ENCODE assay signal across 15 mouse cellular contexts in the genomic region with DNA sequence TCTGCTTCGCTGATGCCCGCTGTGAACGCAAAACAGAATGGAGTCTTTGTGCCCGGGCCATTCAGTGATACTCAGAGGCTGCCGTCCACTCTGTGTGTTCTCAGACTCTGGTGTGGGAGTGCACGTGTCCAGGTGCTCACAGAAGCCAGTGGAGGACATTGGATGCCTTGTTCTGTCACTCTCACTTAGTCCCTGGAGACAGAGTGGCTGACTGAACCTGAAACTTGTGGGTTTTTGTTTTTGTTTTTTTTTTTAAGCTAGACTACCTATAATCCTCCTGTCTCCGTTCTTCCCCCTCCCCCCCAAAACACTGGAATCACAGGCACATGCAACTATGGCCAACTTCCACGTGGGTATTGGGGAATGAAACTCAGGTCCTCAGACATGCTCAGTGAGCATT. TPM values are rescaled to one million over a fixed set of nuclear protein-coding genes. Genes with fewer than 3 reads are reported as not detected.
DNase-seq lines count a peak whose midpoint lies in the region; ATAC-seq and TF ChIP-seq lines count a peak whose summit lies in the region.
"Had no signal": no experiment of that assay in that cellular context is flagged by ENCODE, and none has a peak within 500 bp of the region (broad histone marks: within the 10 kb centered on the region; RNA-seq: fewer than 3 reads in every experiment).

No protein-coding gene starts in this region.

- H3K9me3 ChIP-seq in heart, postnatal 0 days (replicated peaks; ENCODE audit: control insufficient read depth, low read length), result no peaks in the 10 kb centered on the region
- no peaks in the 10 kb centered on the region for H3K9me3 ChIP-seq in liver, embryonic 13.5 days (replicated peaks)
- no peaks in the 10 kb centered on the region for H3K9me3 ChIP-seq in embryonic facial prominence, embryonic 10.5 days
- no peaks in the 10 kb centered on the region for H3K9me3 ChIP-seq in liver, postnatal 0 days (ENCODE audit: low read length)
- H3K9me3 ChIP-seq: neural tube, embryonic 15.5 days had no signal

- H3K27me3 ChIP-seq in heart, postnatal 0 days (ENCODE audit: control insufficient read depth, insufficient read depth, low read length), result no peaks in the 10 kb centered on the region
- peaks cover 74% of the 10 kb centered on the region for H3K27me3 ChIP-seq in liver, embryonic 13.5 days
- H3K27me3 ChIP-seq in embryonic facial prominence, embryonic 10.5 days (replicated peaks; ENCODE audit: low read depth, poor library complexity, severe bottlenecking), result peaks cover 32% of the 10 kb centered on the region
- H3K27me3 ChIP-seq in liver, postnatal 0 days (ENCODE audit: insufficient read depth, low read length), result peaks cover 18% of the 10 kb centered on the region
- H3K27me3 ChIP-seq in thymus, adult 2 months (ENCODE audit: control insufficient read depth, insufficient read depth, low read length), result peaks cover 13% of the 10 kb centered on the region

- H3K4me1 ChIP-seq in heart, postnatal 0 days (ENCODE audit: control insufficient read depth, insufficient read depth), result peaks cover 13% of the 10 kb centered on the region; the same call in 1 of the 2 replicates
- H3K4me1 ChIP-seq in liver, embryonic 13.5 days (replicated peaks), result peaks cover 83% of the 10 kb centered on the region
- H3K4me1 ChIP-seq in embryonic facial prominence, embryonic 10.5 days, result peaks cover 75% of the 10 kb centered on the region
- peaks cover 28% of the 10 kb centered on the region for H3K4me1 ChIP-seq in liver, postnatal 0 days (ENCODE audit: insufficient read depth)
- H3K4me1 ChIP-seq in thymus, adult 2 months (replicated peaks; ENCODE audit: control insufficient read depth, insufficient read depth, low read length), result peaks cover 24% of the 10 kb centered on the region

- TF ChIP-seq CTCF in heart, postnatal 0 days (IDR thresholded peaks at IDR 0.05; ENCODE audit: low read depth), result no peak
- TF ChIP-seq CTCF in liver, postnatal 0 days (IDR thresholded peaks at IDR 0.05; ENCODE audit: low read depth), result no peak
- no peak for TF ChIP-seq CTCF in thymus, adult 2 months (IDR thresholded peaks at IDR 0.05; ENCODE audit: borderline replicate concordance, control insufficient read depth, extremely low read depth, insufficient read depth, low read length, poor library complexity)

- ATAC-seq in heart, postnatal 0 days (ENCODE audit: insufficient read depth, low read depth), result no peak
- no peak for ATAC-seq in liver, embryonic 13.5 days (ENCODE audit: low read depth)
- ATAC-seq in liver, postnatal 0 days, result no peak
- ATAC-seq in erythroid progenitor cell, adult 5-6 weeks (replicated peaks; ENCODE audit: low FRiP score, poor library complexity, severe bottlenecking), result no peak
- ATAC-seq: forebrain, postnatal 0 days; inflammation-experienced regulatory T-cells, adult 6 months had no signal

- no peak for DNase-seq in heart, postnatal 0 days (ENCODE audit: low spot score)
- DNase-seq in heart, adult 9 months (ENCODE audit: low spot score in 2 of 2), result no peak
- no peak for DNase-seq in liver, embryonic 13.5 days
- DNase-seq in liver, result no peak
- no peak for DNase-seq in embryonic facial prominence, embryonic 10.5 days (ENCODE audit: low spot score)
- DNase-seq in liver, postnatal 0 days, result no peak
- DNase-seq in thymus, adult 2 months, result no peak
- DNase-seq: forebrain, postnatal 0 days; gastrocnemius, postnatal 14 days; left cerebral cortex, postnatal 4 days; right cerebral cortex, adult 18-20 months had no signal

- 73% methylated on average over 8 of the region's 8 CpGs for WGBS in heart, postnatal 0 days
- WGBS in liver, embryonic 13.5 days (ENCODE audit: insufficient replicate concordance), result 69% methylated on average over 8 of the region's 8 CpGs
- WGBS in embryonic facial prominence, embryonic 10.5 days, result 78% methylated on average over 8 of the region's 8 CpGs
- 61% methylated on average over 8 of the region's 8 CpGs for WGBS in liver, postnatal 0 days (ENCODE audit: insufficient replicate concordance)
- WGBS in thymus, adult 2 months, result 94% methylated on average over 8 of the region's 8 CpGs

- H3K4me2 ChIP-seq in heart, postnatal 0 days (ENCODE audit: low read depth, low read length), result peak overlapping the region; percentile 81
- H3K4me2 ChIP-seq in liver, embryonic 13.5 days, result 0 out of 2 replicates have a peak overlapping the region, but pooled peaks have one; percentile 58
- H3K4me2 ChIP-seq in liver, postnatal 0 days (ENCODE audit: low read depth, low read length), result peak overlapping the region; percentile 75; the same call in 1 of the 2 replicates

- no peak overlapping the region for H3K4me3 ChIP-seq in heart, postnatal 0 days (ENCODE audit: low read depth, low read length)
- no peak overlapping the region for H3K4me3 ChIP-seq in liver, embryonic 13.5 days (replicated peaks)
- no peak overlapping the region for H3K4me3 ChIP-seq in embryonic facial prominence, embryonic 10.5 days
- no peak overlapping the region for H3K4me3 ChIP-seq in liver, postnatal 0 days (ENCODE audit: low read depth, low read length)
- no peak overlapping the region for H3K4me3 ChIP-seq in thymus, adult 2 months (ENCODE audit: control insufficient read depth, insufficient read depth, low read length)
- H3K4me3 ChIP-seq: neural tube, embryonic 15.5 days had no signal

- H3K36me3 ChIP-seq in heart, postnatal 0 days (replicated peaks; ENCODE audit: control insufficient read depth, insufficient read depth, low read length), result peaks cover 28% of the 10 kb centered on the region
- H3K36me3 ChIP-seq in liver, embryonic 13.5 days, result peaks cover 20% of the 10 kb centered on the region
- peaks cover 18% of the 10 kb centered on the region for H3K36me3 ChIP-seq in embryonic facial prominence, embryonic 10.5 days (replicated peaks)
- peaks cover 16% of the 10 kb centered on the region for H3K36me3 ChIP-seq in liver, postnatal 0 days (replicated peaks; ENCODE audit: insufficient read depth, low read length)
- no peaks in the 10 kb centered on the region for H3K36me3 ChIP-seq in thymus, adult 2 months (ENCODE audit: control insufficient read depth, insufficient read depth, low read length)
- H3K36me3 ChIP-seq: neural tube, embryonic 15.5 days had no signal

- no peak for TF ChIP-seq EP300 in heart, postnatal 0 days (IDR thresholded peaks at IDR 0.05; ENCODE audit: low read depth)
- no peak for TF ChIP-seq EP300 in liver, postnatal 0 days (IDR thresholded peaks at IDR 0.05; ENCODE audit: low read depth)

- H3K27ac ChIP-seq in heart, postnatal 0 days (ENCODE audit: low read depth), result no peak overlapping the region
- H3K27ac ChIP-seq in liver, embryonic 13.5 days, result no peak overlapping the region
- H3K27ac ChIP-seq in embryonic facial prominence, embryonic 10.5 days (replicated peaks), result 0 out of 2 replicates have a peak overlapping the region, but pooled peaks have one; percentile 26
- no peak overlapping the region for H3K27ac ChIP-seq in liver, postnatal 0 days (ENCODE audit: low read depth)
- no peak overlapping the region for H3K27ac ChIP-seq in thymus, adult 2 months (ENCODE audit: control insufficient read depth, insufficient read depth, low read length)
- H3K27ac ChIP-seq: neural tube, embryonic 15.5 days had no signal

- peak overlapping the region; percentile 34; the same call in 1 of the 2 replicates for H3K9ac ChIP-seq in heart, postnatal 0 days (replicated peaks; ENCODE audit: low read depth, low read length)
- H3K9ac ChIP-seq in liver, embryonic 13.5 days, result no peak overlapping the region
- no peak overlapping the region for H3K9ac ChIP-seq in liver, postnatal 0 days (replicated peaks)
- H3K9ac ChIP-seq: forebrain, postnatal 0 days; neural tube, embryonic 15.5 days had no signal

- TF ChIP-seq POLR2A in thymus, adult 2 months (IDR thresholded peaks at IDR 0.05; ENCODE audit: control insufficient read depth, extremely low read depth, insufficient read depth, low read length, poor library complexity), result no peak

RNA-seq across cellular contexts. Expression of gene Cdc42ep1, which starts 3.9 kb away (rescaled TPM):
- total RNA-seq in heart, postnatal 0 days (2014; rRNA removed; ENCODE audit: low replicate concordance), result 44.7 and 52.5 TPM in 2 replicates
- polyA plus RNA-seq in heart, postnatal 0 days (2015; fragmentation: Nextera tagmentation; extraction: Ambion mirVana), result 27.1 and 27.4 TPM in 2 replicates
- 9.5 and 10.8 TPM in 2 replicates for polyA plus RNA-seq in liver, embryonic 13.5 days (2015; fragmentation: Nextera tagmentation; extraction: Ambion mirVana)
- 19.9 and 20.8 TPM in 2 replicates for polyA plus RNA-seq in embryonic facial prominence, embryonic 10.5 days (2016; fragmentation: Nextera tagmentation; extraction: Ambion mirVana)
- 12.6 and 19.8 TPM in 2 replicates for polyA plus RNA-seq in liver, postnatal 0 days (2015; fragmentation: Nextera tagmentation; extraction: Ambion mirVana)
- total RNA-seq in erythroid progenitor cell, adult 5-6 weeks (2015; ENCODE audit: low replicate concordance), result not detected in 2 replicates
- not detected in 2 replicates for total RNA-seq in erythroid progenitor cell, adult 5-6 weeks (2017; ENCODE audit: low replicate concordance)
- 8.1 and 12.5 TPM in 2 replicates for polyA plus RNA-seq in thymus, adult 2 months (2012; rRNA removed)
- polyA plus RNA-seq: inflammation-experienced regulatory T-cells, adult 6 months had no signal

RNA-seq across cellular contexts. Expression of gene Lgals2, which starts 9.0 kb away (rescaled TPM):
- 4.6 TPM in 1 of 2 replicates, not detected in the other for total RNA-seq in heart, postnatal 0 days (2014; rRNA removed; ENCODE audit: low replicate concordance)
- 0.27 and 0.36 TPM in 2 replicates for polyA plus RNA-seq in heart, postnatal 0 days (2015; fragmentation: Nextera tagmentation; extraction: Ambion mirVana)
- polyA plus RNA-seq in liver, embryonic 13.5 days (2015; fragmentation: Nextera tagmentation; extraction: Ambion mirVana), result 10.0 and 13.7 TPM in 2 replicates
- not detected in 2 replicates for polyA plus RNA-seq in embryonic facial prominence, embryonic 10.5 days (2016; fragmentation: Nextera tagmentation; extraction: Ambion mirVana)
- 3.4 TPM in 2 replicates for polyA plus RNA-seq in liver, postnatal 0 days (2015; fragmentation: Nextera tagmentation; extraction: Ambion mirVana)
- not detected in 2 replicates for total RNA-seq in erythroid progenitor cell, adult 5-6 weeks (2015; ENCODE audit: low replicate concordance)
- total RNA-seq in erythroid progenitor cell, adult 5-6 weeks (2017; ENCODE audit: low replicate concordance), result not detected in 2 replicates
- 2.9 and 4.8 TPM in 2 replicates for polyA plus RNA-seq in thymus, adult 2 months (2012; rRNA removed)
- total RNA-seq: forebrain, postnatal 0 days; gastrocnemius, postnatal 14 days; left cerebral cortex, postnatal 4 days had no signal
- polyA plus RNA-seq: forebrain, postnatal 0 days; inflammation-experienced regulatory T-cells, adult 6 months; neural tube, embryonic 15.5 days had no signal

RNA-seq across cellular contexts. Expression of gene Gga1, which starts 30.6 kb away (rescaled TPM):
- total RNA-seq in heart, postnatal 0 days (2014; rRNA removed; ENCODE audit: low replicate concordance), result 32.4 and 40.5 TPM in 2 replicates
- 30.1 and 32.4 TPM in 2 replicates for polyA plus RNA-seq in heart, postnatal 0 days (2015; fragmentation: Nextera tagmentation; extraction: Ambion mirVana)
- 20.7 and 23.7 TPM in 2 replicates for polyA plus RNA-seq in liver, embryonic 13.5 days (2015; fragmentation: Nextera tagmentation; extraction: Ambion mirVana)
- polyA plus RNA-seq in embryonic facial prominence, embryonic 10.5 days (2016; fragmentation: Nextera tagmentation; extraction: Ambion mirVana), result 52.0 and 53.5 TPM in 2 replicates
- polyA plus RNA-seq in liver, postnatal 0 days (2015; fragmentation: Nextera tagmentation; extraction: Ambion mirVana), result 12.9 and 14.8 TPM in 2 replicates
- 22.0 and 25.2 TPM in 2 replicates for total RNA-seq in erythroid progenitor cell, adult 5-6 weeks (2015; ENCODE audit: low replicate concordance)
- total RNA-seq in erythroid progenitor cell, adult 5-6 weeks (2017; ENCODE audit: low replicate concordance), result 3.5 and 6.0 TPM in 2 replicates
- 137 and 155 TPM in 2 replicates for polyA plus RNA-seq in thymus, adult 2 months (2012; rRNA removed)

RNA-seq across cellular contexts. Expression of gene Card10, which starts 43.5 kb away (rescaled TPM):
- total RNA-seq in heart, postnatal 0 days (2014; rRNA removed; ENCODE audit: low replicate concordance), result 2.7 and 6.4 TPM in 2 replicates
- 4.0 and 4.6 TPM in 2 replicates for polyA plus RNA-seq in heart, postnatal 0 days (2015; fragmentation: Nextera tagmentation; extraction: Ambion mirVana)
- polyA plus RNA-seq in liver, embryonic 13.5 days (2015; fragmentation: Nextera tagmentation; extraction: Ambion mirVana), result 1.1 and 1.3 TPM in 2 replicates
- polyA plus RNA-seq in embryonic facial prominence, embryonic 10.5 days (2016; fragmentation: Nextera tagmentation; extraction: Ambion mirVana), result 3.3 and 4.3 TPM in 2 replicates
- polyA plus RNA-seq in liver, postnatal 0 days (2015; fragmentation: Nextera tagmentation; extraction: Ambion mirVana), result 1.5 and 1.8 TPM in 2 replicates
- 0.42 and 0.72 TPM in 2 replicates for total RNA-seq in erythroid progenitor cell, adult 5-6 weeks (2015; ENCODE audit: low replicate concordance)
- not detected in 2 replicates for total RNA-seq in erythroid progenitor cell, adult 5-6 weeks (2017; ENCODE audit: low replicate concordance)
- 12.6 and 13.0 TPM in 2 replicates for polyA plus RNA-seq in thymus, adult 2 months (2012; rRNA removed)

RNA-seq across cellular contexts. Expression of gene Gm49510, which starts 53.1 kb away (rescaled TPM):
- 0.73 TPM in 1 of 2 replicates, not detected in the other for total RNA-seq in heart, postnatal 0 days (2014; rRNA removed; ENCODE audit: low replicate concordance)
- 0.08 and 0.18 TPM in 2 replicates for polyA plus RNA-seq in heart, postnatal 0 days (2015; fragmentation: Nextera tagmentation; extraction: Ambion mirVana)
- polyA plus RNA-seq in liver, embryonic 13.5 days (2015; fragmentation: Nextera tagmentation; extraction: Ambion mirVana), result 0.15 and 0.16 TPM in 2 replicates
- polyA plus RNA-seq in embryonic facial prominence, embryonic 10.5 days (2016; fragmentation: Nextera tagmentation; extraction: Ambion mirVana), result 0.34 and 0.74 TPM in 2 replicates
- polyA plus RNA-seq in liver, postnatal 0 days (2015; fragmentation: Nextera tagmentation; extraction: Ambion mirVana), result 0.07 TPM in 1 of 2 replicates, not detected in the other
- total RNA-seq in erythroid progenitor cell, adult 5-6 weeks (2015; ENCODE audit: low replicate concordance), result 1.3 TPM in 1 of 2 replicates, not detected in the other
- total RNA-seq in erythroid progenitor cell, adult 5-6 weeks (2017; ENCODE audit: low replicate concordance), result not detected in 2 replicates
- polyA plus RNA-seq in thymus, adult 2 months (2012; rRNA removed), result 0.08 and 0.14 TPM in 2 replicates
- total RNA-seq: adrenal gland, adult 2 months; forebrain, postnatal 0 days; gastrocnemius, postnatal 14 days; left cerebral cortex, postnatal 4 days had no signal
- polyA plus RNA-seq: adrenal gland, adult 2 months; forebrain, postnatal 0 days; inflammation-experienced regulatory T-cells, adult 6 months; neural tube, embryonic 15.5 days had no signal
